Comparison of ENCODE assay signal across 17 mouse cellular contexts in the genomic region with DNA sequence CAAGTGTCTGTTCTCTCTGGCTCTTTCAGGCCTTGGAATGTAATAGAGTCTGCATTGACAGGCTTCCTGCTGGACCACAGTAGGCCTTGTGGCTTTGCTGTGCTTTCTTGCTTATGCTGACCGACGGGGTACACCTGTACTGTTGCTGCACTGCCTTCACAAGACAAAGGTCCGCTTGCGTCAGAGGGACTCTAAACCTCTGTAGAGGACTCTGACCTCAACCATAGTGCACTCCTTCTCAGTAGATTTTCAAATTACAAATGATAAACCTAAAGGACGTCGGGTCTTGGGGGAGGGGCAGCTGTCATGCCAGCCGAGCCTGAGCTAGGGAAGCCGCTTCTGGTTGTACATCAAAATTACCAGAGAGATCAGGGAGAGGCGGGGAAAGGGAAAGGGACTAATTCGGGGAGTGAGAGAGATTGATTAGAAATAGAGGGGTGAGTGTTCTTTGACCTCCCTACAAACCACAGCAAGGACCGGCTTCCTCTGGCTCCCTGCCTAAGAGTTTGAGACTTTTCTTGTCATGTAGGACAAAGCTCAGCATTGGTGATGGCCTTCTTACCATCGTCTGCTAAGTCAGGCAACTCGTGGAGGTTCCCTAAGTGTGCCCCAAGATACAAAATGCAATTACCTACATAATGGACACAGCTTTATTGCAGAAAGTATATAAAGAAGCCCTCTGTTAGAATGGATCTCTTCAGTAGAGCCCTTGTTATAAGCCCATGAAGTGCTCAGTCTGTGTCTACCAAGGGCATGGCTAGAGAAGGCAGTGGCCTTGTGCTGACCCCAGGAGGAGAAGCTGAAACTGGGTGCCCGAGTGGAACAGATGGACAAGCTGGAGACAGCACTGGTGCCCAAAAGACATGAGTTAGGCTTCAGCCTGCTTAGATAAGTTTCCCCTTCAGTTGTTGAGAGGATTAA.
DNase-seq lines count a peak whose midpoint lies in the region; ATAC-seq lines count a peak whose summit lies in the region.
"Had no signal": no experiment of that assay in that cellular context is flagged by ENCODE, and none has a peak within 500 bp of the region (broad histone marks: within the 10 kb centered on the region; RNA-seq: fewer than 3 reads in every experiment).

No protein-coding gene starts in this region.

- H3K9ac ChIP-seq in midbrain, embryonic 13.5 days (replicated peaks) = no peak overlapping the region
- no peak overlapping the region for H3K9ac ChIP-seq in midbrain, embryonic 16.5 days (ENCODE audit: low read depth, low read length)
- no peak overlapping the region for H3K9ac ChIP-seq in liver, embryonic 11.5 days (ENCODE audit: low read depth, low read length)
- no peak overlapping the region for H3K9ac ChIP-seq in forebrain, embryonic 15.5 days (replicated peaks)
- H3K9ac ChIP-seq: embryonic facial prominence, embryonic 15.5 days; hindbrain, embryonic 12.5 days had no signal

- no peaks in the 10 kb centered on the region for H3K36me3 ChIP-seq in midbrain, embryonic 13.5 days
- no peaks in the 10 kb centered on the region for H3K36me3 ChIP-seq in midbrain, embryonic 16.5 days (ENCODE audit: control insufficient read depth, insufficient read depth, low read length)
- no peaks in the 10 kb centered on the region for H3K36me3 ChIP-seq in liver, embryonic 11.5 days (ENCODE audit: control insufficient read depth, insufficient read depth, low read length)
- H3K36me3 ChIP-seq in forebrain, embryonic 15.5 days = no peaks in the 10 kb centered on the region
- H3K36me3 ChIP-seq: embryonic facial prominence, embryonic 15.5 days; hindbrain, embryonic 12.5 days had no signal

- H3K27ac ChIP-seq in midbrain, embryonic 13.5 days = 0 out of 2 replicates have a peak overlapping the region, but pooled peaks have one; percentile 5
- no peak overlapping the region for H3K27ac ChIP-seq in midbrain, embryonic 16.5 days (ENCODE audit: low read length)
- no peak overlapping the region for H3K27ac ChIP-seq in liver, embryonic 11.5 days (ENCODE audit: low read depth, low read length)
- no peak overlapping the region for H3K27ac ChIP-seq in forebrain, embryonic 15.5 days (replicated peaks)
- H3K27ac ChIP-seq: embryonic facial prominence, embryonic 15.5 days; hindbrain, embryonic 12.5 days had no signal

- H3K4me1 ChIP-seq in midbrain, embryonic 13.5 days (replicated peaks) = peaks cover 61% of the 10 kb centered on the region
- peaks cover 30% of the 10 kb centered on the region for H3K4me1 ChIP-seq in midbrain, embryonic 16.5 days (ENCODE audit: control insufficient read depth, insufficient read depth, low read length)
- H3K4me1 ChIP-seq in liver, embryonic 11.5 days (replicated peaks; ENCODE audit: control insufficient read depth, insufficient read depth, low read length) = 0 out of 2 replicates have a peak, but pooled peaks cover 3% of the 10 kb centered on the region
- H3K4me1 ChIP-seq in forebrain, embryonic 15.5 days = peaks cover 28% of the 10 kb centered on the region

- peak; percentile 37 for DNase-seq in adrenal gland, postnatal 14 days
- no peak for DNase-seq in adrenal gland, postnatal 36 days
- no peak for DNase-seq in liver, embryonic 11.5 days (ENCODE audit: low spot score)
- DNase-seq in yolk sac, embryonic 10.5 days (ENCODE audit: low spot score) = peak; percentile 81
- DNase-seq in B cell, adult 2 months = no peak
- DNase-seq: cerebellum, adult 18-20 months; gastrocnemius, postnatal 10 days; left cerebral cortex, postnatal 4 days; right cerebral cortex, postnatal 14 days; thymus, postnatal 14 days had no signal

- H3K27me3 ChIP-seq in midbrain, embryonic 13.5 days = no peaks in the 10 kb centered on the region
- no peaks in the 10 kb centered on the region for H3K27me3 ChIP-seq in midbrain, embryonic 16.5 days (ENCODE audit: control insufficient read depth, insufficient read depth, low read depth, low read length)
- H3K27me3 ChIP-seq in liver, embryonic 11.5 days (replicated peaks; ENCODE audit: control insufficient read depth, insufficient read depth, low read length) = no peaks in the 10 kb centered on the region
- H3K27me3 ChIP-seq in forebrain, embryonic 15.5 days = no peaks in the 10 kb centered on the region
- H3K27me3 ChIP-seq: embryonic facial prominence, embryonic 15.5 days; hindbrain, embryonic 12.5 days; Patski had no signal

- H3K4me2 ChIP-seq in midbrain, embryonic 13.5 days (replicated peaks) = no peak overlapping the region
- H3K4me2 ChIP-seq in midbrain, embryonic 16.5 days (ENCODE audit: low read length) = no peak overlapping the region
- H3K4me2 ChIP-seq in liver, embryonic 11.5 days = no peak overlapping the region
- no peak overlapping the region for H3K4me2 ChIP-seq in forebrain, embryonic 15.5 days (replicated peaks)
- H3K4me2 ChIP-seq: embryonic facial prominence, embryonic 15.5 days; hindbrain, embryonic 12.5 days had no signal

- no peak for ATAC-seq in midbrain, embryonic 13.5 days
- ATAC-seq in midbrain, embryonic 16.5 days = no peak
- ATAC-seq in liver, embryonic 11.5 days (replicated peaks; ENCODE audit: low FRiP score) = 0 out of 2 replicates have a peak, but pooled peaks have one; percentile 41
- ATAC-seq in forebrain, embryonic 15.5 days (replicated peaks) = no peak
- ATAC-seq: forebrain, embryonic 14.5 days; Patski had no signal

- no peak overlapping the region for H3K4me3 ChIP-seq in midbrain, embryonic 13.5 days (replicated peaks)
- no peak overlapping the region for H3K4me3 ChIP-seq in midbrain, embryonic 16.5 days (ENCODE audit: low read depth, low read length)
- H3K4me3 ChIP-seq in liver, embryonic 11.5 days (ENCODE audit: low read depth, low read length) = no peak overlapping the region
- H3K4me3 ChIP-seq in forebrain, embryonic 15.5 days = no peak overlapping the region
- H3K4me3 ChIP-seq: embryonic facial prominence, embryonic 15.5 days; hindbrain, embryonic 12.5 days had no signal

- H3K9me3 ChIP-seq in midbrain, embryonic 13.5 days = no peaks in the 10 kb centered on the region
- H3K9me3 ChIP-seq in midbrain, embryonic 16.5 days (replicated peaks; ENCODE audit: control insufficient read depth, low read length, poor library complexity, severe bottlenecking) = no peaks in the 10 kb centered on the region
- H3K9me3 ChIP-seq in liver, embryonic 11.5 days (ENCODE audit: control insufficient read depth, low read length) = no peaks in the 10 kb centered on the region
- H3K9me3 ChIP-seq in forebrain, embryonic 15.5 days = no peaks in the 10 kb centered on the region
- H3K9me3 ChIP-seq: embryonic facial prominence, embryonic 15.5 days; hindbrain, embryonic 12.5 days had no signal

- WGBS in midbrain, embryonic 13.5 days = 84% methylated on average over 14 of the region's 14 CpGs
- 82% methylated on average over 14 of the region's 14 CpGs for WGBS in midbrain, embryonic 16.5 days
- 69% methylated on average over 14 of the region's 14 CpGs for WGBS in liver, embryonic 11.5 days
- WGBS in forebrain, embryonic 15.5 days = 84% methylated on average over 14 of the region's 14 CpGs

Comparison
In these comparisons a context has a peak if more than half of its experiments do, and no peak if none do; other contexts are left out.
1. DNase-seq: peak in adrenal gland, postnatal 14 days (single experiment) and yolk sac, embryonic 10.5 days (single experiment); none in adrenal gland, postnatal 36 days (0 of 2), liver, embryonic 11.5 days (single experiment) and B cell, adult 2 months (0 of 2).